Mouse (Mus musculus) adrenal gland, postnatal 36 days (tissue): ENCODE data around the gene Mesp2. TPM values are rescaled to one million over a fixed set of nuclear protein-coding genes. Genes with fewer than 3 reads are reported as not detected.
A peak's percentile ranks its signal among the peaks of the same experiment; 100 is the strongest.
"Not testable (repeated sequence)": the region's sequence is repeated elsewhere in the genome, so short reads cannot be mapped to it uniquely, and the experiment has no call there.

Experiments
- DNase-seq, 2 experiments: peaks; one replicate each; pipeline ENCODE4 v3.0.0; 2021; ENCODE audit warnings: mixed read lengths in 1 of 2
- long read RNA-seq, 2 experiments: library from polyadenylated mRNA; stranded (forward); transcript quantifications; one replicate each; pipeline ENCODE4 v2.0.0; 2021; ENCODE audit warnings: borderline sequencing depth in 2 of 2
- total RNA-seq, 2 experiments: library from RNA; stranded (reverse); gene quantifications; 2 replicates each; pipeline ENCODE4 v1.2.3; 2021

Mesp2 gene
- under 1 TPM; 0.26 to 0.79 TPM for total RNA-seq
- long read RNA-seq, experiment 1: 0 reads
- long read RNA-seq, experiment 2, partial matches to known transcripts: 0 of 1 reads
- long read RNA-seq, experiment 2, other reads (novel, unspliced or antisense): 0 of 1 reads

- DNase-seq: peak; percentile 77 to 87
Measured at GRCm38 (mm10) chr7:79810611-79811506, at the start of gene Mesp2. Gene Mesp2 (plus strand): TSS chr7:79810727.

DNA sequence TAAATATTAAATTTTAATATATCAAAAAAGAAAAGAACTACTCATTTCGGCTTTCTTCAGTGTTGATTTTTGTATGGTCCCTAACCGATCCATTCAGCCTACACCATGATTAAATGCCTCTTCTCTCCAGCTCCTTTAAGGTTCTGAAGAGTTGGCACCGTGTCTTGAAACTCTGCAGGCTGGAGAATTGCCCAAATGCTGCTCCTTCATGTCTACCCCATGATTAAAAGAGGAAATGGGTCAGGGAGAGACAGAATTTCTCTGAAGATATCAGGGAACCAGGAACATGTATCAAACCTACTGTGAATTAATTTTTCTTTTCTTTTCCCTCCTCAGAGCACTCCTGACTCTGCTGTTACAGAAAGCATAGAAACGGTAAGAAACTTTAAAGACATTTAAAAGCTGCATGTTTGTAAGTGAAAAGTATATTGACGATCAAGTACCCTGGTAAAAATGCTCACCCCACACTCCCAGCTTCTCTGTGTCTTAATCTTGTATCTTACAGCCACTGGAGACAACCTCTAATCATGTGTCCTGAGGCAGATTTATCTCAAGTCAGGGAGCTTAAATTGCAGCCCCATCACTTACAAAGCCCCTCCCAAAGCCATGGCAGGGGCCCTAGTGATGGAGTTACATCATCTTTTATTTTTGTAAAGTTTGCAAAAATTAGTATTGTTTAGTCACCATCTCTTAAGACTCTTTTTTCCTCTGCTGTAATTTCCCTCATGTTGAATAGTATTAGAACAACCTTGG is 49.2 kb upstream of the Mesp2 start:
- peak; percentile 19 to 52 for DNase-seq

DNA sequence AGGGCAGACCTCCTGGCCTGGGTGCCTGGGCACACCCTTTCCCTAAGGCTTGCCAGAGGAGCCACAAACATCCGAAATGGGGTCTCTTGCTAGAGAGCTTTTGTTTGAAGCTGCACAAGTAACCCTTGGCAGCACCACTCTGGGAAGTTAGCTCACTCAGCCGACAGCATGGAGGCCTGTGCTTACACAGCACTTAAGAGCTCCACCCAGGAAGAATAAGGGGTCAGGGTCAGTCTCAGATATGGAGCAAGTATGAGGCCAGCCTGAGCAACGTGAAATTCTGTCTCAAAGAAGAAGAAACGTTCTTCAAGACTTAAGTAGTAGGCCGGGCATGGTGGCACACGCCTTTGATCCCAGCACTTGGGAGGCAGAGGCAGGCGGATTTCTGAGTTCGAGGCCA is 48.4 kb upstream of the Mesp2 start:
- peak in 1 of 2 experiments; percentile 13 for DNase-seq

GRCm38 (mm10) chr7:79765991-79766390 is 44.5 kb upstream of the Mesp2 start:
- DNase-seq: no peak

DNA sequence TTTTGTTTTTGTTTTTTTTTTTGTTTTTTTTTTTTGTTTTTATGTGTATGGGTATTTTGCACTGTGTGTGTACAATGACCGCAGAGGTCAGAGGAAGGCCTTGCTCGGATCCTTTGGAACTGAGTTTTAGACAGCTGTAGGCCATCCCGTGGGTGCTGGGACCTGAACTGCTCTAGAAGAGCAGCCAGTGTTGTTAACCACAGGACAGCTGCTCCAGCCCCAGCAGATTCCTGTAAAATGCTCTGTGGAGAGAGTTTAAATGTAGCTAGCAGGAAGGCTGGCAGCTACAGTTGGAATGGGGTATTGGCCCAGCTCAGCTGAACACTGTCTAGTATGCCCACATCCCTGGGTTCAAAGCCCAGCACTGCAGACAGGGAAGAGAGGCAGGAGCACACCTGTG is 40.9 kb upstream of the Mesp2 start:
- DNase-seq: no peak

DNA sequence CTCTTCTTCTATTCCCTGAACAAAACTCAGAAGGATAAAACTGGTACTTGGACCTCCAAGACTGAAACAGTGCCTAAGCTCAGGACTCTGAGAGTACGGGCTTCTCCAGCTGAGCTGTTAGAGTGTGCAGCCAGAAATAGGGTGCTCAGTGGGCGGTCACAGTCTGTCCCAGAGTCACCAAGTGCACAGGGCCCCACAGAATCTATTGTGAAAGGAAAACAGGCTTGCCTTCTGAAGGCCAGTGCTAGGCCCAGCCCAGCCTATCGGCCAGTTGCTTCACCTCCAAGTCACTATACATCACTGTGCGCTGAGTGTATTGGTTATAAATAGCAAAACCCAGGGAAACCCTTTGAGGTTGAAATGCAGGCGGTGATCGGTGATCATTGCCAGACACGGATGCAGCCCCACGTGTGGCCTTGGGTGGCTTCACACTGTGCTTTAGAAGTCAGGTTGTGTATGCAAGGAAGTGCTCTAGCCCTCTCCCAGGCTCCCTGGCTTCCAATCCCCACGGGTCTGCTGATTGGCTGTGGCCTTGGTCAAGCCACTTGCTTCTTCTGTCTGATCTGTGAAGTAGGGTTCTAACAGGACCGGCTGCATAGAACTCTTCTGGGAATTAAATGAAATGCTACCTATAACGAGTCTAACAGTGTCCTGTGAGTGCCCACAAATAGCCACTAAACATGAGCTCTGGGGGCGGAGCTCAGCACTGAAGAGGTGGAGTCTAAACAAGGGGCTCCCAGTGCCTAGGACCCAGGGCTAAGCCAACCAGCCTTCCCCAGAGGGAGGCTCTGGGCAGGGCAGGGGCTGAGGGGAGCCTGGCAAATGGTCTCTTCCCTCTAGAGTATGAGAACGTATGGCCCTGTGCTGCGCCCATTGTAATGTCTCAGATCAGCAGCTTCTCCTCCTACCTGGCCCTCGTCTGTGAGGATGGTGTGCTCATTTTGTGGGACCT is 38.7 kb upstream of the Mesp2 start:
- peak; percentile 32 to 35 for DNase-seq

DNA sequence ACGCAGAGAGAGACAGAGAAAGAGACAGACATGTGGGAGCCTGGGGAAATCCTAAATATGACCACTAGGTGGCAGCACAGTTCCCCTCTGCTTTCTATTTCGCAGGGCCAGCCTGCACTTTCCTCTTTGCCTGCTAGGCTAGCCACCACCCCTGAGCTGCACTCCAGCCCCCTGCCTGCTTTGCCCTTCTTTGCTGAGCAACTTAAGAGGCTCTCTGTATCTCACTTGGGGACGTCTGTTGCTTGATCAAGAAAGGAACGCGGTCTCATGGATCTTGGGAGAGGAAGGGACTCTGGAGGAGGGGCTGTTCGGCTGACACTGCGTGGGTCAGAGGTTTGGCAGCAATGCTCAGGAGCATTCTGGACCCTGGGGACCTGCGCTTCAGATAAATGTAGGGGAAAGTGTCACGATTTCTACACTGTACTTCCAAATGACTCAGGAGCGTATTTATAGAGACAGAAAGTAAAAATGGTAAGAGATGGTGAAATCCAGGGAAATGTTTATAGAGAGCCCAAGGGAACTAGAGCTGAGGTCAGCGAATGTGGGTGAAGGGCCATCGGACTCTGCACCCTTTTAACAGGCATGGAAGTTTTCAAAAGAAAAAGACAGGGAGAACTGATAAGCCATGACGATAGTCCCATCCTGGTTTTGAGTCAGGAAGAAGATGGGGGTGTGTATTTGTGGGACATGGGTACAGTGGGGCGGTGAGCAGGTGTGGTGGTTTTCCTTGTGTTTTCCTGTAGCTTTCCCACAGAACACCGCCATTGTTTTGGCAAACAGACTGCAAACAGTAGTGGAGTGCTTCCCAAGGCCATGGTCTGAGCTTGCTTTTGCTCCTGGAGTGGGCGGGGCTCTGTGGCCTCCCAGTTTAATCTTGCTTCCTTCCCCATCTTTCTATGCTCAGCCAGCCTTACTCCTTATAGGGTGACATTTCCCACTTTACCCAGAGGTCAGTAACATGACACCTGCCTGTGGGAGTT is 29.6 kb upstream of the Mesp2 start:
- DNase-seq: peak; percentile 79 to 86

- DNase-seq: peak in 1 of 2 experiments; percentile 61
Measured at GRCm38 (mm10) chr7:79781826-79782515, 28.6 kb upstream of the Mesp2 start.

GRCm38 (mm10) chr7:79782516-79782855 is 28.0 kb upstream of the Mesp2 start:
- no peak for DNase-seq

GRCm38 (mm10) chr7:79786295-79786694 is 24.2 kb upstream of the Mesp2 start:
- DNase-seq: peak; percentile 73 to 81

GRCm38 (mm10) chr7:79789812-79790211 is 20.7 kb upstream of the Mesp2 start:
- DNase-seq: not testable (repeated sequence)

- peak; percentile 61 for DNase-seq
Measured at GRCm38 (mm10) chr7:79792635-79793421, 17.7 kb upstream of the Mesp2 start.

DNA sequence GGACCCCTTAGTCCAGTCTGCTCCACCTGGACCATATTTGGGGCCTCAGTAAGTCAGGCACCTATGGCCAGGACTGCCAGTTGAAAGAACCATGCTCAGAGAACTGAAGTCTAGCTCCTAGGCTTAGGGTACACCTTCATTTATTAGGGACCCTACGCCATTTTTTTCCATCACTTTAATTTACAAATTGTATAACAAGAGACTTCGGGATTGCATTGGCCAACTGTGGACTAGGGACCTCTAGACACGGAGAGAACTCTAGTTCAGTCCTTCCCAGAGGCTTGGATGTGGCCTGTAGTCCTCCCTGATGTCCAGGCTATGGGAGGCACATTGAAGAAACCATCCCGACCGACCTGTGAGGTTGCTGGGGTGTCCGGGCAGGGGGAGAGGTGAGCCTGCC is 16.8 kb upstream of the Mesp2 start, which contains the start of gene Mesp1:
Gene Mesp1, minus strand, starts transcription at position 101 of the 400 bp plus-strand sequence.
- no peak for DNase-seq

- DNase-seq: no peak
Measured at GRCm38 (mm10) chr7:79798606-79799005, 11.9 kb upstream of the Mesp2 start.

DNA sequence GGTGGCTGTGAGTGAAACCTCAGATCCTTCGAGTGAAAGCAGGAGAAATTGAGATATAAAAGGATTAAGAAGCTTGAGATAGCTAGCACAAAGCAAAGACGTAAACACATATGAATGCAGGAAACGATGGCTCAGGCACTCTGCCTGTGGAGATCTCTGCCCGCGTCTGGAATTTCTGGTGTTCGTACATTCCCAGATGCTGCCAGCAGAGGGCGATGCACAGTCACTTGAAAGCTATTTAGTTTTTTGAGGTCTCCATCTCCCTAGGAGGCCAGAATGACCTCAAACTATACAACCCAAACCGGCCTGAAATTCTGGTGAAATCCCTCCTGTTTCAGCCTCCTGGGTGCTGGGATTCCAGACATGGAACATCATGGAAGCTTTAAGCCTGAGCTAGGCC is 11.5 kb upstream of the Mesp2 start:
- DNase-seq: peak; percentile 83

- DNase-seq: no peak
Measured at GRCm38 (mm10) chr7:79799506-79799905, 11.0 kb upstream of the Mesp2 start.

GRCm38 (mm10) chr7:79800336-79800735 is 10.2 kb upstream of the Mesp2 start:
- DNase-seq: no peak

- DNase-seq: no peak
Measured at GRCm38 (mm10) chr7:79801391-79801790, 9.1 kb upstream of the Mesp2 start.

DNA sequence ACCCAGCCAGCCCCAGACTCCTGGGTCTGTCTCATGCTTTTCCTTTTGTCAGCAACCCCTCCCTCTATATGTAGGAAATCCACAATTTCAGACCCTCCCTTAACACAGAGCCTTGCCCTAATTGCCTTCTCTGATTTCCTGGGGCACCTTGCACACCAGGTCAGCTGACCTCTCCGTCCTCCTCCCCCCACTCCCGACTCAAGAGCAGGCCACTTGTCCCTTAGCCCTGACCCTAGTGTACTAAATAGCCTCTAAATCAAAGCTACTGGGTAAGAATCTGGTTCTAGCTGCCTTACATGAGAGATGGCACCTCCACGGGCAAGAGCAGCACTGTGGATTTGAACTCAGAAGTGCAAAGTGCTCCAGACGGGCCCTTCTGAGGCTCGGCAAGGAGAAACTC is 8.5 kb upstream of the Mesp2 start:
- DNase-seq: no peak
